Mouse (Mus musculus) stomach, embryonic 16.5 days (tissue): ENCODE results near the gene Igsf9. TPM values are rescaled to one million over a fixed set of nuclear protein-coding genes. Genes with fewer than 3 reads are reported as not detected.
A peak's percentile ranks its signal among the peaks of the same experiment; 100 is the strongest.

Experiments
- ATAC-seq: fragments of 200-750 bp; cut with Nextera tagmentation; 2 replicates; pipeline ENCODE4 v1.8.0; 2017; ENCODE audit warnings: moderate number of reproducible peaks, moderate TSS enrichment; ENCODE audit not compliant: insufficient read depth, low FRiP score
- H3K27ac ChIP-seq: fragments of 300-500 bp; sonication (generic); 2 replicates; pipeline ENCODE4 v1.5.1; 2014; ENCODE audit warnings: low read length
- H3K27me3 ChIP-seq: fragments of 300-500 bp; sonication (generic); 2 replicates; pipeline ENCODE4 v1.6.1; 2014; ENCODE audit warnings: low read length, control low read depth, mixed read lengths; ENCODE audit not compliant: control insufficient read depth, insufficient read depth
- H3K36me3 ChIP-seq: fragments of 300-500 bp; sonication (generic); 2 replicates; pipeline ENCODE4 v1.6.1; 2014; ENCODE audit warnings: low read length; ENCODE audit not compliant: control insufficient read depth, insufficient read depth
- H3K4me1 ChIP-seq: fragments of 300-500 bp; sonication (generic); 2 replicates; pipeline ENCODE4 v1.6.1; 2014; ENCODE audit warnings: low read length, control low read depth, mixed read lengths; ENCODE audit not compliant: control insufficient read depth, insufficient read depth
- H3K4me2 ChIP-seq: fragments of 300-500 bp; sonication (generic); 2 replicates; pipeline ENCODE4 v1.6.1; 2014; ENCODE audit warnings: low read depth, low read length, mixed read lengths
- H3K4me3 ChIP-seq: fragments of 300-500 bp; sonication (generic); replicated peaks from 2 replicates; pipeline ENCODE4 v1.5.1; 2014; ENCODE audit warnings: mild to moderate bottlenecking, low read length
- H3K9ac ChIP-seq: fragments of 300-500 bp; sonication (generic); 2 replicates; pipeline ENCODE4 v1.6.1; 2014; ENCODE audit warnings: low read length
- H3K9me3 ChIP-seq: fragments of 300-500 bp; sonication (generic); replicated peaks from 2 replicates; pipeline ENCODE4 v1.6.1; 2016; ENCODE audit warnings: low read length, control low read depth; ENCODE audit not compliant: control insufficient read depth
- WGBS: fragments of 180-500 bp; shearing (Covaris S2); extraction: QIAGEN DNeasy Blood & Tissue Kit; methylation state at CpG from one replicate; pipeline ENCODE4 v1.1.7; 2014; 5-methylcytosine and 5-hydroxymethylcytosine counted together
- polyA plus RNA-seq: library from polyadenylated mRNA; unstranded; fragments of >200 nt; fragmentation: Nextera tagmentation; extraction: Ambion mirVana; gene quantifications from 2 replicates; pipeline ENCODE4 v1.2.1, GENCODE M21; 2015

Igsf9 gene
- polyA plus RNA-seq, 1 experiment from 2014 or later: 51.6 TPM

GRCm38 (mm10) chr1:172486236-172486635 is 4.6 kb downstream of the Igsf9 start:
- ATAC-seq: no peak

GRCm38 (mm10) chr1:172486651-172487050 is 5.1 kb downstream of the Igsf9 start:
- 79% methylated on average over 5 of the region's 5 CpGs for WGBS

More at GRCm38 (mm10) chr1:172486236-172486635, 4.6 kb downstream of the Igsf9 start:
- no peaks in the 10 kb centered on the region for H3K36me3 ChIP-seq
- H3K27me3 ChIP-seq: no peaks in the 10 kb centered on the region
- H3K27ac ChIP-seq: no peak overlapping the region
- peak overlapping the region; percentile 13; the same call in 1 of the 2 replicates for H3K9ac ChIP-seq
- H3K4me2 ChIP-seq: no peak overlapping the region
- H3K4me3 ChIP-seq: no peak overlapping the region
- H3K9me3 ChIP-seq: no peaks in the 10 kb centered on the region
- WGBS: 48% methylated on average over 4 of the region's 4 CpGs
- H3K4me1 ChIP-seq: peaks cover 22% of the 10 kb centered on the region

GRCm38 (mm10) chr1:172487859-172488258 is 6.3 kb downstream of the Igsf9 start:
- no peak overlapping the region for H3K4me3 ChIP-seq
- 67% methylated on average over 4 of the region's 4 CpGs for WGBS
- no peaks in the 10 kb centered on the region for H3K27me3 ChIP-seq
- H3K4me1 ChIP-seq: peaks cover 20% of the 10 kb centered on the region
- no peak overlapping the region for H3K4me2 ChIP-seq
- no peak for ATAC-seq
- H3K36me3 ChIP-seq: 0 out of 2 replicates have a peak, but pooled peaks cover 3% of the 10 kb centered on the region
- H3K9ac ChIP-seq: no peak overlapping the region
- H3K9me3 ChIP-seq: no peaks in the 10 kb centered on the region
- H3K27ac ChIP-seq: no peak overlapping the region

More at GRCm38 (mm10) chr1:172486651-172487050, 5.1 kb downstream of the Igsf9 start:
- Histone ChIP-seq H3K36me3 (no peaks in the 10 kb centered on the region), H3K4me1 (peaks cover 20% of the 10 kb centered on the region), H3K9ac (no peak overlapping the region), H3K27ac (no peak overlapping the region), H3K4me2 (no peak overlapping the region), H3K4me3 (no peak overlapping the region), H3K9me3 (no peaks in the 10 kb centered on the region), H3K27me3 (no peaks in the 10 kb centered on the region)
- no peak for ATAC-seq

GRCm38 (mm10) chr1:172488831-172489230 is 7.2 kb downstream of the Igsf9 start:
- Histone ChIP-seq H3K4me2 (no peak overlapping the region), H3K9ac (no peak overlapping the region), H3K27ac (no peak overlapping the region), H3K9me3 (no peaks in the 10 kb centered on the region), H3K4me1 (peaks cover 19% of the 10 kb centered on the region), H3K4me3 (no peak overlapping the region), H3K27me3 (no peaks in the 10 kb centered on the region), H3K36me3 (0 out of 2 replicates have a peak, but pooled peaks cover 3% of the 10 kb centered on the region)
- 66% methylated on average over 7 of the region's 7 CpGs for WGBS
- no peak for ATAC-seq

GRCm38 (mm10) chr1:172489585-172490250 is 8.1 kb downstream of the Igsf9 start:
- H3K9ac ChIP-seq: peak overlapping the region; percentile 61

GRCm38 (mm10) chr1:172490261-172490661 is 8.7 kb downstream of the Igsf9 start:
- Histone ChIP-seq H3K9me3 (no peaks in the 10 kb centered on the region), H3K4me3 (peak overlapping the region; percentile 32), H3K4me2 (peak overlapping the region; percentile 54), H3K27ac (no peak overlapping the region), H3K9ac (peak overlapping the region; percentile 61), H3K27me3 (no peaks in the 10 kb centered on the region), H3K4me1 (peaks cover 7% of the 10 kb centered on the region; the same call in 1 of the 2 replicates), H3K36me3 (0 out of 2 replicates have a peak, but pooled peaks cover 3% of the 10 kb centered on the region)
- WGBS: 13% methylated on average over 10 of the region's 10 CpGs
- peak; percentile 71; the same call in 1 of the 2 replicates for ATAC-seq

More at GRCm38 (mm10) chr1:172489585-172490250, 8.1 kb downstream of the Igsf9 start:
- Histone ChIP-seq H3K9me3 (no peaks in the 10 kb centered on the region), H3K36me3 (0 out of 2 replicates have a peak, but pooled peaks cover 3% of the 10 kb centered on the region), H3K4me3 (peak overlapping the region; percentile 32), H3K4me1 (peaks cover 12% of the 10 kb centered on the region; the same call in 1 of the 2 replicates), H3K27ac (no peak overlapping the region), H3K4me2 (peak overlapping the region; percentile 54), H3K27me3 (no peaks in the 10 kb centered on the region)
- peak; percentile 6; the same call in 1 of the 2 replicates for ATAC-seq
- WGBS: 57% methylated on average over 12 of the region's 12 CpGs

GRCm38 (mm10) chr1:172492047-172492446 is 10.5 kb downstream of the Igsf9 start:
- H3K27me3 ChIP-seq: no peaks in the 10 kb centered on the region
- 0 out of 2 replicates have a peak overlapping the region, but pooled peaks have one; percentile 2 for H3K9ac ChIP-seq
- ATAC-seq: no peak
- no peak overlapping the region for H3K4me2 ChIP-seq
- H3K4me1 ChIP-seq: peaks cover 6% of the 10 kb centered on the region; the same call in 1 of the 2 replicates
- H3K36me3 ChIP-seq: 0 out of 2 replicates have a peak, but pooled peaks cover 3% of the 10 kb centered on the region
- 92% methylated on average over 8 of the region's 8 CpGs for WGBS
- peak overlapping the region; percentile 14; the same call in 1 of the 2 replicates for H3K27ac ChIP-seq
- no peak overlapping the region for H3K4me3 ChIP-seq
- no peaks in the 10 kb centered on the region for H3K9me3 ChIP-seq

- Histone ChIP-seq H3K4me2 (no peak overlapping the region), H3K27me3 (no peaks in the 10 kb centered on the region), H3K27ac (no peak overlapping the region), H3K4me1 (peaks cover 4% of the 10 kb centered on the region; the same call in 1 of the 2 replicates), H3K36me3 (0 out of 2 replicates have a peak, but pooled peaks cover 3% of the 10 kb centered on the region), H3K9me3 (no peaks in the 10 kb centered on the region), H3K4me3 (no peak overlapping the region), H3K9ac (no peak overlapping the region)
- ATAC-seq: no peak
- 63% methylated on average over 6 of the region's 6 CpGs for WGBS
Observed at GRCm38 (mm10) chr1:172493516-172493915, 11.9 kb downstream of the Igsf9 start.

- Histone ChIP-seq H3K36me3 (0 out of 2 replicates have a peak, but pooled peaks cover 3% of the 10 kb centered on the region), H3K4me3 (no peak overlapping the region), H3K9me3 (no peaks in the 10 kb centered on the region), H3K27ac (no peak overlapping the region), H3K4me2 (no peak overlapping the region), H3K4me1 (0 out of 2 replicates have a peak, but pooled peaks cover 4% of the 10 kb centered on the region), H3K9ac (no peak overlapping the region), H3K27me3 (no peaks in the 10 kb centered on the region)
- WGBS: 81% methylated on average over 17 of the region's 17 CpGs
- ATAC-seq: no peak
Observed at GRCm38 (mm10) chr1:172496030-172496429, 14.4 kb downstream of the Igsf9 start.
